Mouse (Mus musculus): ENCODE data around the gene Clstn2. TPM values are rescaled to one million over a fixed set of nuclear protein-coding genes. Genes with fewer than 3 reads are reported as not detected.

Gene Clstn2
- total and polyA plus RNA-seq, 3 experiments: not detected

GRCm38 (mm10) chr9:97788151-97788670 is 244.8 kb downstream of the Clstn2 start:
- no peaks in the 10 kb centered on the region for H3K36me3 ChIP-seq (ENCODE audit: control insufficient read depth in 1 of 2, insufficient read depth in 2 of 2, low read length in 2 of 2)
- no peak for DNase-seq (ENCODE audit: low read depth, low spot score)
- no peak overlapping the region for H3K9ac ChIP-seq (ENCODE audit: control insufficient read depth, low read depth, low read length, poor library complexity, severe bottlenecking)
- no peak overlapping the region for H3K4me3 ChIP-seq (ENCODE audit: control insufficient read depth in 1 of 2, insufficient read depth in 1 of 2, low read depth in 2 of 2, low read length in 2 of 2)
- H3K9me3 ChIP-seq (replicated peaks; ENCODE audit: insufficient read depth, low read length): no peaks in the 10 kb centered on the region
- no peaks in the 10 kb centered on the region for H3K27me3 ChIP-seq (ENCODE audit: control insufficient read depth in 1 of 2, insufficient read depth in 2 of 2, low read length in 2 of 2)
- no peaks in the 10 kb centered on the region for H3K79me2 ChIP-seq (ENCODE audit: control insufficient read depth, insufficient read depth, low read length, poor library complexity)
- H3K4me1 ChIP-seq (ENCODE audit: control insufficient read depth in 1 of 2, insufficient read depth in 2 of 2, low read length in 2 of 2): no peaks in the 10 kb centered on the region
- no peak overlapping the region for H3K27ac ChIP-seq (ENCODE audit: control insufficient read depth, low read depth, low read length)
- TF ChIP-seq MYB (IDR thresholded peaks at IDR 0.05; ENCODE audit: low read depth, low read length) (no peak), ELF1 (IDR thresholded peaks at IDR 0.05; ENCODE audit: low read depth, low read length) (no peak), TCF12 (IDR thresholded peaks at IDR 0.05; ENCODE audit: low read depth, low read length) (no peak), GABPA (IDR thresholded peaks at IDR 0.05; ENCODE audit: low read depth, low read length) (no peak), CTCF (IDR thresholded peaks at IDR 0.05 in 2 of 3, conservative IDR thresholded peaks at IDR 0.05 in 1 of 3; ENCODE audit: control insufficient read depth in 1 of 3, insufficient read depth in 1 of 3, low read depth in 2 of 3, low read length in 3 of 3, poor library complexity in 1 of 3, severe bottlenecking in 1 of 3) (no peak), NELFE (IDR thresholded peaks at IDR 0.05; ENCODE audit: low read depth, low read length) (no peak), GATA1 (IDR thresholded peaks at IDR 0.05; ENCODE audit: low read depth, low read length) (no peak), HCFC1 (IDR thresholded peaks at IDR 0.05; ENCODE audit: low read depth, low read length) (no peak), SMC3 (IDR thresholded peaks at IDR 0.05; ENCODE audit: low read depth, low read length) (no peak), KAT2A (conservative IDR thresholded peaks at IDR 0.05; ENCODE audit: low read depth, low read length) (no peak)

GRCm38 (mm10) chr9:97780032-97780616 is 252.9 kb downstream of the Clstn2 start:
- Histone ChIP-seq H3K9me3 (replicated peaks; ENCODE audit: insufficient read depth, low read length) (no peaks in the 10 kb centered on the region), H3K4me3 (ENCODE audit: control insufficient read depth in 1 of 2, insufficient read depth in 1 of 2, low read depth in 2 of 2, low read length in 2 of 2) (no peak overlapping the region), H3K36me3 (ENCODE audit: control insufficient read depth in 1 of 2, insufficient read depth in 2 of 2, low read length in 2 of 2) (no peaks in the 10 kb centered on the region), H3K9ac (ENCODE audit: control insufficient read depth, low read depth, low read length, poor library complexity, severe bottlenecking) (no peak overlapping the region), H3K27ac (ENCODE audit: control insufficient read depth, low read depth, low read length) (no peak overlapping the region), H3K27me3 (ENCODE audit: control insufficient read depth in 1 of 2, insufficient read depth in 2 of 2, low read length in 2 of 2) (no peaks in the 10 kb centered on the region), H3K79me2 (ENCODE audit: control insufficient read depth, insufficient read depth, low read length, poor library complexity) (no peaks in the 10 kb centered on the region), H3K4me1 (ENCODE audit: control insufficient read depth in 1 of 2, insufficient read depth in 2 of 2, low read length in 2 of 2) (no peaks in the 10 kb centered on the region)
- TF ChIP-seq RCOR1 (IDR thresholded peaks at IDR 0.05; ENCODE audit: low read depth, low read length) (no peak), SMC3 (IDR thresholded peaks at IDR 0.05; ENCODE audit: low read depth, low read length) (no peak), CHD2 (IDR thresholded peaks at IDR 0.05; ENCODE audit: low read length) (no peak), EP300 (IDR thresholded peaks at IDR 0.05; ENCODE audit: low read depth in 1 of 2, low read length in 2 of 2) (no peak), ELF1 (IDR thresholded peaks at IDR 0.05; ENCODE audit: low read depth, low read length) (no peak), JUND (IDR thresholded peaks at IDR 0.05; ENCODE audit: low read depth, low read length) (no peak), KAT2A (conservative IDR thresholded peaks at IDR 0.05; ENCODE audit: low read depth, low read length) (no peak), TCF12 (IDR thresholded peaks at IDR 0.05; ENCODE audit: low read depth, low read length) (no peak), BHLHE40 (IDR thresholded peaks at IDR 0.05; ENCODE audit: borderline replicate concordance, low read depth, low read length) (no peak), SIN3A (IDR thresholded peaks at IDR 0.05; ENCODE audit: low read length) (no peak), HCFC1 (IDR thresholded peaks at IDR 0.05; ENCODE audit: low read depth, low read length) (no peak), ZKSCAN1 (IDR thresholded peaks at IDR 0.05; ENCODE audit: low read depth, low read length) (no peak), POLR2AphosphoS2 (IDR thresholded peaks at IDR 0.05; ENCODE audit: low read length) (no peak), NELFE (IDR thresholded peaks at IDR 0.05; ENCODE audit: low read depth, low read length) (no peak), MYC (IDR thresholded peaks at IDR 0.05; ENCODE audit: low read depth, low read length) (no peak)
- no peak for DNase-seq (ENCODE audit: low read depth, low spot score)
